Mouse (Mus musculus): ENCODE measurements around the gene Iqcj.

Gene Iqcj

DNA sequence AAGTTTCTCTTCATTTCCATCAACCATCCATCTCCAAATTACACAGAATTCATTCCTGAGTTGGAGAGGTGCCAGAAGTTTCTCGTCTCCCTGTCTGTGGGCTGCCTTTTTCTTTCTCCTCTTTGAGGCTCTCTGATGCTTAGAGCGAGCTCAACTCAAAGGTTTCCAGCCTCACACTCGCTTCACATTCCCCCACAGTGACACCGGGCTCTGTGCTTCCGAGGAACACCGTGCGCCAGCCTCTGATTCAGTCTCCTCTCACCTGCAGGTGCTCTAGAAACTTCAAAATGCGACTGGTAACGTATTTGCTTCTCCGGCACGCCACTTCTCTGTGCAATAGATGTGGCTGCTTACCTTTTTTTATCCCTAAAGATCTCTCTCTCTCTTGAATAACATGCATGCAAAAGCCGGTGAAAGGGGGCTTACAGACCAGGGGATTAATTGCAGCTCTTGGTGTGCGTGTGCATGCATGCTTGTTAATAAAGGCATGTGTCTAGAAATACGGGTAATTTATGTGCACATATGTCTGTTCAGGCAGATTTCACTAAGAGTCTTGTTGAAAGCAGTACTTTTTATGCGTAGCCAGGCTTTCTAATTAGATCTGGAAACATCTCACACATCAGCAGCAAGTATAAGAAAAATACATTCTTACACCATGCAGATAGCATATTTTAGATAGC is at the start of gene Iqcj, which contains the start of gene Iqschfp:
TSS of gene Iqcj (plus strand) at position 195 of the 680 bp plus-strand sequence.
TSS of gene Iqschfp (plus strand) at position 207 of the 680 bp plus-strand sequence.
- DNase-seq (ENCODE audit: low read depth, low spot score): no peak

DNA sequence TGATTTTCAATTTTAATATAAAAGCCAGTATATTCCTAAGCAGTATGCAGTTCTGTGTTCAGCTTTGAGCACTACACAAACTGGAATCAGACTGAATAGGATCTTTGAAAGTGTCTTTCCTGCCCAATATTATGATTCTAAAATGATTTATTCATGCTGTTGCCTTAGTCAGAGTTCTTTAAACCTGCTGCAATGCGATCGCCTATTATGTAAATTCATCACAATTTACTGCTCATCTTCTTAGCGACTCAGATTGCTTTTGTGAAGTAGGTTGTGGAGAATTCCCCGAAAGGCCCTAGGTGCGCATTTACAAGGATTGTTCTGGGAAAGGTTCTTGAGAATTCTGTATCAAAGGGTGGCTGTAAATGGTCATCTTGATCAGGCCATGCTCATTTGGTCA is 39.6 kb upstream of the Iqcj start:
- DNase-seq (ENCODE audit: low read depth, low spot score): no peak

DNA sequence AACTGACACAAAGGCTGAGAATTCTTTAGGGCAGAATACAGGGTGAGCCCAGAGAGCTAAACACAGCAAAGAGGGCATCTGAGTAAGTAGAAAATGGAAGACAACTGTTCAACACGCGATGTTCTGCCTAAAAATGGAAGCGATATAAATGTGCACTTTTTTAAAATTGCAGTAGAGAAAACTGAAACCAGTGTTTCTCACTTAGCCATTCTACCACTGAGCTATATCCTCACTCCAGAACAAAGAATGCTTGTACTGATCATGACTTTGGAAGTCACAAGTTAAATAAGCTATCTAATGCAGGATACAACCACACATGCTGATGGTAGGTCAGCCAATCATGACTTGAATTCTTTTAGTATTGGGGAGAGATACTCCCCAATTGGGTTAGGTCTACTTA is 30.5 kb upstream of the Iqcj start:
- DNase-seq (ENCODE audit: low read depth, low spot score): no peak

DNA sequence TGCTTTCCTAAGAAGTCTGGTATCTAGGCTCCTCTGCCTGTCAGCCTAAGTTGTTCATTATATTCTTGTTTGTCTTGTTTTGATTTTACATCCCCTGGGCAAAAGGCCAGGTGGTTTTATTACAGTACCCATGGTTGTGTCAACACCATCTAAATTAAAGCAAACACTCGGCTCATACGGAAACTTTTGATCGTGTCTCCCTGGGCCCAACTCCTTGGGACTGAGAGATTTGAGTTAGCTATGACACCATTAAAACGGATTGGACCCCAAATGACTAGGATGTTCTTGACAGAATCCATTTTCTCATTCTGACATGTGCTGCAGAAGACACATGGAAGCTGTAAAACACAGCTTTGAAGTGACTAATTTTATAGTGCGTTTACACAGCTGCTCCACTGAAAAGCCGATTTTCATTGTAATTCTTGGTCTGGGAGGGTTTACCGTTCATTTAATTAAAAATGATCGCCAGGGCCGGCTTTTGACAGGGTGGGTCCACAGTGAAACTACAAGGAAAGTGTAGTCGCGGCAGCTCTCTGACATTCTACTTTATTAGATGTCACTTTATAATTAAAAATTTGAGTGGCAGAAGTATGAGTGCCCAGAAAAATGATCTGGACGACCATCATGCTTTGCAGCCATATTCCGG is 24.5 kb upstream of the Iqcj start:
- DNase-seq (ENCODE audit: low read depth, low spot score): peak; percentile 54

DNA sequence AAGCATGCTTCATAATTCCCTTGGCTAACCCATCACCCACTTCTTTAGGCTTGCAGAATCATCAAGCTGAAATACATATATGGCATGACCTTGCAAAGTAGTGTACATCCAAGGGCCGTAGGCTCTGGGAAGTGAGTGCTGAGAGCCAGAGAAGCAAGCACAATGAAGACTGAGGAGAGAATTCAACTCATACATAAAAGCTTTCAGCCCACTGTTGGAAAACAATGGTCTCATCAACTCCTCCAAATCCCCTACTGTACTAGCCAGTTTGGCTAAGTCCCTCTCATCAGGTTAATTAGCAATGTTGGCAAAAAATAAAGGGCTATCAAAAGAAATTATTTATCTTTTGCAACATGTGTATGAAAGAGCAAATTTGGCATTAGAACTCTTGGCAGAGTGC is 22.6 kb upstream of the Iqcj start:
- no peak for DNase-seq (ENCODE audit: low read depth, low spot score)

DNA sequence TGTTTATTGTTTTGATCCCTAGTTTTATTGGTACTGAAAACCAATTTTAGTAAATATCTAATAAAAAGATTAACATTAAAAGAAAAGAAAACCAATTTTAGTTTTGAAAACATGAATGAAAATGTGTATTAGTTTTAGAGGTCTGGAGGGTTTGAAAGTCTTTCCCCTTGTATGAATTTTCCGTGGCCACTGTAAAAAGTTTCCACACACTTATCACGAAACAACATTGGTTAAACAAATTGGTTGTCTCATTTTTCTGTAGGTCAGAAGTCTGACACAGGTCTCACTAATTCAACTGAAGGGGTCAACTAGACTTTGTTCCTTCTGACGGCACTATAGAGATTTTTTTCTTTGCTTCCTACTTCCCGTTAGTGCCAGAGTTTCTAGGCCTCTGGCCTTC is 14.8 kb upstream of the Iqcj start:
- no peak for DNase-seq (ENCODE audit: low read depth, low spot score)

DNA sequence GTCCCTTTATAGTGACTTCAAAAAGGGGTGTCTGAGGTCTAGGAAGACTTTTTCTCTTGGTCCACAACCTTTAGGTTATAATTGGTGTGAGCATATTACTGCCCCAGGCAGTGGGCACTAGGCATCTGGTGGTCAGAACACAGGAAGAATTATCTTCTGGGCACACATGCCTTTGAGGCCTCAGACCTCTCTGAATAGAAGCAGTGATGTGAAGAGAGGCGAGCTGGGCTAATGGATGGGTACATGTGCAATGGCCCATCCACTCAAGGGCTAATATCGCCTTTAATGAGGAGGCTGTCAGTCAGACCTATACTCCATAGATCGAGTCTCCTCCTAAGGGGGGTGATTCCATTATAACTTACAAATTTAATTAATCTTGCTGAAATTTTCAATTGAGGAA is 7.7 kb upstream of the Iqcj start:
- DNase-seq (ENCODE audit: low read depth, low spot score): no peak

DNA sequence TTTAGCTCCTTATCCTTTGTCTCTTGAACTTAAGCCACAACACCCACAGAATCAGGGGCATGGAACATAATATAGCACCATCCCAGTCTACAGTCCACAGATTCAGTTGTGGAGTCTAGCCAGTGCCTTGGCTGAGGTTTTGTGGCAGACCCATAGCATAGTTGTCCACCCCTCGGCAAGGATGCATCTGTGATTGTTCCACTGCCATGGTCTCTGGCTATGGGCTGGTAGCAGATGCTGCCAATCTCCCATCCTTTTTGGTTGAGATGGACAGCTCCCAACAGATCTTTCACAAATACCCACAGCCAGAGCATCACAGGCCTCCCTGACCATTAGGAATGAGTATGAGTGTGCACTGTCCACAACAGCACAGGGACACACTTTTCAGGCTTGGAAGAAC is 5.8 kb upstream of the Iqcj start:
- no peak for DNase-seq (ENCODE audit: low read depth, low spot score)

DNA sequence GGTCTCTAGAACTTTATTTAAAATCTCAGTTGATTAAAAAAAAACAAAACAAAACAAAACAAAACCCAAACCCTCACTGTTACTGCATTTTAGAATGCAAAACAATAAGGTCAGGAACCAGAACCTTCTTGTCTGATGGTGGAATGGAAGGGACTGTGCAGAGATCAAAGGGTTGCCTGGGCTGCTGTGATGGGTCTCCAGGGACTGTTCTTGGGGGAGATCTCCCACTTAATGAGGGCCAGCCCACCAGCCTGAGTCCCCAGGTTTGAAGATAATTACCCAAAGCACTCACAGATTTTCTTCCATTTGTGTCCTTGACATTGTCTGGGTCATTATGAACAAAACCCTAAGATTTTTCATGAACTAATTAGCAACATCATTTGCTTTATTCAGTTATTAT is 4.8 kb upstream of the Iqcj start:
- no peak for DNase-seq (ENCODE audit: low read depth, low spot score)

DNA sequence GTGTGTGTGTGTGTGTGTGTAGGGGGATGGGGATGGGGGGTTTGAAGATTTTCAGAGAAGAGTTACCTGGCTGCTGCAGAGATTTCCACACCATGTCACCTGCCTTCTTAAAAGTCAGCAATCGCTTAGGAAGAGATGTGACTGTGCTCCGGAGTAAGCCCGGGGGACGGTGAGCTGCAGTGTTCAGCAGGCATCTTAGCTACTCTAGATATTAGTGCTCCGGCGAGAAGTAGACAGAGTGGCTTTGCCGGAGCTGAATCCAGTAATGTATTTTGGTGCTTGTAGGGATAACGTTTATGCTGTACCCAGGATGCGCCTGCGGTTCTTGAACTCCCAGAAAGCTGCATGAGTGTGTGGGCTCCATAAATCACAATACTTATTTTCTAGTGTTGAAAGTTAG is 748 bp downstream of the Iqcj start:
- DNase-seq (ENCODE audit: low read depth, low spot score): no peak

DNA sequence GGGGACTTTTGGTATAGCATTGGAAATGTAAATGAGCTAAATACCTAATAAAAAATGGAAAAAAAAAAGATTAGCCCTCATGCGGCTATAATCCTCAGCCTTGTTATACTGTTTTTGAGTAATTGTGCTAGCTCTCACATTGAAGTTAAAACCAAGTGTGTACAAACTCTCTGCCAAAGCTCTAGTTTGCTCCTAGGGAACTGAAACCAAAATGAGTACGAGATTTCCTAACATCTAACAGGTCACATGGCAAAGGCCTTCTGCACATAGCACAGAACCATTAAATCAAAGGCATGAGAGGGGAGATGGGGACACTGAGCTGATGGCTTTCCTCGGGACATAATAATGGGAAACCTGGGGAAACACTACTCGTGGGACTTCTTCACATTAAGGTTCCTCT is 10.5 kb downstream of the Iqcj start:
- no peak for DNase-seq (ENCODE audit: low read depth, low spot score)

DNA sequence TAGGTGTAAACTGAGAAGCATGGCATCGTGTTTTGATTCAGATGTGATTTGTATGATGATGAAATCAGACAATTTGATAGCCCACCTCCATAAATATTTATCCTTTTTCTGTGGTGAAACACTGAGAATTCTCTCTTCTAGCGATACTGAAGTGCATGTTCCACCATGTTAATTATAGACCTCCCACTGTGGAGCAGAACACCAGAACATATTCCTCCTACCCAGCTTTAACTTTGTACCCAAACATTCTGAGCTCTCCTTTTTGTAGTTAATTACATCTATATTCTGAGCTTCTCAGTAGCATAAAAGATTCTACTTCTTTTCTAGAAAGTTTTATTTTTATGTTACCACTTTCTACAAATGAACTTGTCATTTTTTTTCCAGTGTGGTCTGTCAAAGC is 16.6 kb downstream of the Iqcj start:
- no peak for DNase-seq (ENCODE audit: low read depth, low spot score)

DNA sequence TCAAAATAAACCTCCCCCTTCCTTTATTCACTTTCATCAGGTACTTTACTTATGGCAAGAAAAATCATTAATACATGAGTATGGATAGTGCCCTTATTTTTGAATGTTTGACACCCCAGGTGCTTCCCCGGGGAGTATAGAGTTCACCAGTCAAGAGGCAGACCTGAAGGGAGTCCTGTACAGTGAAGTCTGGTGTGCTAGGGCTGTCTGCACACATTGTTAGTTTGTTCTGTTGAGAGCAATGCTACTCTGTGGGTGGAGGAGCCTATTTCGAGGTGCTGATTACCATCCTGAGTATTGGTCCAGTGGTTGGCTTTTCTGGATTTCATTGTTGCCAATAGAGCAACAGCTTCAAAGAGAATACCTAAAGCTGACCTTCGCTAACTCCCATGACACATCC is 26.1 kb downstream of the Iqcj start:
- no peak for DNase-seq (ENCODE audit: low read depth, low spot score)

DNA sequence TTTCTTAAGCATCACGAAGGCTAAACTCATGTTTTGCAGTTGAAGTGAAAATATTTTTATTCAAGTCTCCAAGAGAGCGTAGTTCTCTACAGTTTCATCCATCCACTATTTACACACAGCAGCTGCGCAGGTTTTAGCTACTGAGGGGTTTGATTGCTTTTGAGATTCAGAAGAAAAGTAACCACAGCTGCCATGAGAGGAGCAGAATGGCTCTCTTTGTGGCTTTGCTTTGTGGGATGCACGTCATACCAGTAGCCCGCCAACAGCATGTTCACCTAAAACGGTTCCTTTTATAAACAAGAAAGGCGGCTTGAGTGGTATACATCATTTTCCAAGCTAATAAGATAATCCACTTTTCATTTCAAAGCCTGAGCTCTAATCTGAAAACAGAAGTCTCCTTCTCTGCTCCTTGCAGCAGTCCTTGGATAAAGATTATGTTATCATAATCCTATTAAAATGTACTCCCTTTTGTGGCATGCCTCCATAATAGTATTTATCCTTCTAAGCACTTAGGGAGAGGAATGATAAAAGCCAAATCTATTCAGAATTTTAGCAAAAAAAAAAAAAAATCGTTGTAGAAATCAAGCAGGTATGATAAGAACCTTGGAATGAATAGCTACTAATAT is 26.7 kb downstream of the Iqcj start:
- no peak for DNase-seq (ENCODE audit: low read depth, low spot score)

DNA sequence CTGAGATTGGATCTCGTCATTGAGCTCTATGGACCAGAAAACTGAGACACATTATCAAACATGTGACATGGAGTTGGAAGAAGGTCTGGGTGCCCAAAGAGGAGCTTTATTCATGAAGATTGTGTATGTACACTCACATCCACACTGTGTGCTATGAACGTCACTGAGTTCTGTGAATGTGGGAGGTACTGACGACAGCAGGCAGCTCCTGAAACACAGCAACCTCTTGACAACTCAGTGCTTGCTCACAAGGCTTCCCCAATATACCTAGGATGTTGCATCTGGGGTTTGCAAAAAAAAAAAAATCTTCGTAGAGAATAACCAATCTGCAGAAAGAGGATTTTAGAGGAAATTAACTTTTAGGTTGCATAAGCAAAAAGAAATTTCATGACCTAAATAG is 31.1 kb downstream of the Iqcj start:
- DNase-seq (ENCODE audit: low read depth, low spot score): no peak

DNA sequence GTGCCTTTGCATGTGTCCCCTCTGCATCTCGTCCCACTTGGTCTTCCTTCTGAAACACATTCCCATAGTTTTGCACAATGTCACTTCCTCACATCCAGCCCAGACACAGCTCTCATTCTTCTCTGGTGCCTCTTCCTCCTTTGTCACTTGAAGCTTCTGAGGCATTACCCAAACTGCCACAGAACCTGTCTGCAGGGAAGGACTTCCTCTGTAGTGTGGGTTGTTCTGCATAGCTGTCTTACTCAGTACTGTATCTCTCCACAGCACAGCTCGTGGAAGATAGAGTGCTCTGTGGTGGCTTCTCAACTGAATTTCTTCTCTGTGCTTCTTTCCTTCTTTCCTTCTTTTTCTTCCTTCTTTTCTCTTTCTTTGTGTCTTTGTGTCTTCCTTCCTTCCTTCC is 33.4 kb downstream of the Iqcj start:
- no peak for DNase-seq (ENCODE audit: low read depth, low spot score)

DNA sequence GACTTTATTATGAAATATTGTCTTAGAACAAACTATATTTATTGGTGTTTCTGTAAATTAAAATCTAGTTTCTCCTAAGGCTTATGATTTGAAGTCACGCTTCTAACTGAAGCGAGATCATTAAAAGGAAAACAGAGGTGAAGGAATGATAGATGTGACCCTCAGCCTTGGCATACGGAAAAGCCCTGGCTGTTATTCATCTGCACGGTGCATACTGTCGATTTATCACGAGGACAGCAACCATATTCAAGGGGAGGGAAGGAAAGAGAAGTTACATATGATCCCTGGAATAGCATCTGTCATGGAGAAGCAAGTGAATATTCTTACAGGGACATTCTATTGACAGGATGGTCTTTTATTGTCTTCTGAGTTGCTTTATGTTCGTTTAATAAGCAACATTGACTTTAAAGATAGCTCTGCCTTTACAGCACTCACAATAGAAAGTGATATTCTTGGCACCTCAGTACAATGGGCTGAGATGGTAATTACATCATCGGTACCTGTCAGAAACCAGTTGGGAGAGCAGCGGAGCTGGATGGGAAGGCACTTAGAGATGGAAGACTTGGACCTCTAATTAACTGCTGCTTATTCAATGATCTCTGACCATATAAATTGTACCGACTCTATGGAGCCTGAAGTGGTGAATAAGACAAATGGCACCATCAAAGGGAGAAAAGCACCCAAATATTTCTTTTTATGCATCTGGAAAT is 38.6 kb downstream of the Iqcj start:
- DNase-seq (ENCODE audit: low read depth, low spot score): no peak

DNA sequence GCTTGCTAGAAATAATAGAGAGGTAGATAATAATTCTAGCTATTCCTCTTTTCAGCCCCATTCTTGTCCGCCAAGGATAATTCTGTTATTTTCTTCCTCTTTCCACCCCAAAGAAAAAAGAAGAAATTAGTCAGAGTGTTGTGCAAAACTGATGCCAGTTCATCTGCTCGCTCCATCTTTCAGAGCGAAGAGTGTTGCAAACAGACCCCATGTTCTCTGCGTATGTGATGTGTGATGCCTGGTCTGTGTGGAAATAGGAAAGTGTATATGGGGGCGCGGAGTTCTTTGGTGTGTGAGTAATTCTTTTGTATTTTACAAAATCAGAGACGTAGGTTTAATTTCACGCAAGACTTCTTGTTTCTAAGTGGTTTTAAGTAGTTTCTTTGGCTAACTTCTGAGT is 39.2 kb downstream of the Iqcj start:
- DNase-seq (ENCODE audit: low read depth, low spot score): no peak

DNA sequence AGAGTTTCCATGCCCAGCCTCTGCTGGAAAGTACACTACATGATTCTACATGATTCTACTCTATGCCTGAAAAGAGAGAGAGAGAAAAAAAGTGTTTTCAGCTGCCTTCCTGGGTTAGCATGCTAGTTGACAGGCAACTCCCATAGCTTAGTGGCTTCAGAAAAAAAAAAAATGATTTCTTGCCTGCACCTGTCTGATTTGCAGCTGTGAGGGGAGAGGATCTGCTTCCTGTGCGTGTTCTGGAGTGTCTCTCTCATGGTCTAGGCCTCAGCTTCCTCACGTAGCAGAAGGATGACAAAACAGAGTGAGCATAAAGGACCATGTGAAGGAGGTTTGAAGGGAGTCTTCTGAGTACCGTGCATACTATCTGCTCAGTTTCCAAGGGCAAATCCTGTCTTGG is 39.9 kb downstream of the Iqcj start:
- DNase-seq (ENCODE audit: low read depth, low spot score): no peak

DNA sequence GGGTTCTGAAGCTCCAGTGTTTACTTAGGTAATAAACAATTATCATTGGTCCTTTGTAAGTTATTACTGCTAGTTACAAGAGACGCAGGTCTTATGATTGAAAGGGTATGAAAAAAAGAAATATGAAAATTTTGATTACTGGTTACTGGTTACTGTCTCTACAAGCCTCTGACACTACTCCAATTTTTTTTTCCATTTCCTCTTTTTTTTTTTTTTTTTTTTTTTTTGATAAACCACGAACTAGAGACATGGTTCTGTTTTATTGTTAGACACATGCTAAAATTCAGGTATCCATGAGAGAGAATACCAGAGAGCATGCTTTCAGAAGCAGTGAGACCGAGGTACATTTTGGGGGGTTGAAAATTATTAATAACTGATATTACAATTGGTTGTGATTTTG is 43.8 kb downstream of the Iqcj start:
- no peak for DNase-seq (ENCODE audit: low read depth, low spot score)

DNA sequence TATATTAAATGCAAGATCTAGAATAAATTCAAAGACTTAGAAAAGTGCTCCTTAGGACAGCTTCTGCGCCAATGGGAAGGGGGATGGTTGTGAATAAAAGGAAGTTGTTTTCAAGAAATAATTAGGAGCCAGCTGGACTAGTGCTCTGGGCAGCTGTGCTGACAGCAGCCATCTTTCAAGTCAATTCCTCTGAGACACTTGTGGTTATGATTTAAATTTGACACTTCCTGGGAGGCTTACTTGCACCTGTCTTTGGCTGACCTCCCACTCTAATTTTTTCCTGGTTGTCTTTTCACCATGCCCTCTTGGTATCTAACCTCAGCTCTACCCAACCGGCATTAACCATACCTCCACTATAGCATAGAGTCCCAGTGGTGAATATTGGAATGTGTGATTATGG is 55.0 kb downstream of the Iqcj start:
- peak; percentile 11 for DNase-seq (ENCODE audit: low read depth, low spot score)

DNA sequence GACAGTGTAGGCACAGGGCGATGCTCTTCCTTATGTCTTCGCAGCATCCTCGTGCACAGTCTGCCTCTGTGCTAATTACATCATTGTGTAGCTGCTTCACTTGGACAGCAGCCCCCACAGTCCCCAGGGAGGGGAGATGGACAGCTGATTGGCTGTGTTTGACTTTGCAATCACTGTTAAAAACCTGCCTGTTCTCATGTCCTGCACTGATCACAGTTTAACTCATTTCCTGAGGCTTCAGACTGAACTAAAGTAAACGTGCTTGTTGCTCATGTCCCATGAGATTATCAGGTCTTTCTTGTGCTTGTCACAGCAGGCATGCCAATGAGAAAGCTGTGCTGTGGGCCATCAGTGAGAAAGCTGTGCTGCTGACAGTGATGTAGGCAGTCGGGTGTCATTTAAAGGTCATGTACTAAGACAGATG is 60.5 kb downstream of the Iqcj start:
- DNase-seq (ENCODE audit: low read depth, low spot score): peak; percentile 27

Data from mesoderm, embryonic 11.5 days (tissue).